Mouse (Mus musculus): Measurements from ENCODE around the gene Dkkl1. TPM values are rescaled to one million over a fixed set of nuclear protein-coding genes. Genes with fewer than 3 reads are reported as not detected.

Dkkl1 gene
- polyA plus RNA-seq, 1 experiment from 2014 or later, result 1.0 TPM

- no peak overlapping the region for H3K27ac ChIP-seq (replicated peaks)
- H3K4me3 ChIP-seq, result peak overlapping the region; percentile 34
- H3K4me1 ChIP-seq, result peaks cover 20% of the 10 kb centered on the region
- WGBS, result 5% methylated on average over 35 of the region's 35 CpGs
- peak overlapping the region; percentile 7; the same call in 1 of the 2 replicates for H3K9ac ChIP-seq (replicated peaks)
- ATAC-seq (ENCODE audit: low FRiP score, low read depth), result peak; percentile 87
- H3K4me2 ChIP-seq (replicated peaks), result peak overlapping the region; percentile 62
- H3K36me3 ChIP-seq, result peaks cover 17% of the 10 kb centered on the region
- H3K9me3 ChIP-seq, result no peaks in the 10 kb centered on the region
- H3K27me3 ChIP-seq, result peaks cover 45% of the 10 kb centered on the region
Observed at GRCm38 (mm10) chr7:45161612-45162473, 50.1 kb downstream of the Dkkl1 start.

- H3K9me3 ChIP-seq, result no peaks in the 10 kb centered on the region
- no peak for ATAC-seq (ENCODE audit: low FRiP score, low read depth)
- H3K27me3 ChIP-seq, result peaks cover 36% of the 10 kb centered on the region
- no peak overlapping the region for H3K4me3 ChIP-seq
- H3K9ac ChIP-seq (replicated peaks), result no peak overlapping the region
- H3K4me2 ChIP-seq (replicated peaks), result no peak overlapping the region
- no peak overlapping the region for H3K27ac ChIP-seq (replicated peaks)
- WGBS, result 93% methylated on average over 3 of the region's 3 CpGs
- H3K4me1 ChIP-seq, result peaks cover 20% of the 10 kb centered on the region
- peaks cover 17% of the 10 kb centered on the region for H3K36me3 ChIP-seq
Observed at GRCm38 (mm10) chr7:45160866-45161265, 51.1 kb downstream of the Dkkl1 start.

- no peak overlapping the region for H3K9ac ChIP-seq (replicated peaks)
- no peaks in the 10 kb centered on the region for H3K9me3 ChIP-seq
- 97% methylated on average over 6 of the region's 6 CpGs for WGBS
- H3K27me3 ChIP-seq, result peaks cover 30% of the 10 kb centered on the region
- H3K27ac ChIP-seq (replicated peaks), result no peak overlapping the region
- H3K4me2 ChIP-seq (replicated peaks), result no peak overlapping the region
- ATAC-seq (ENCODE audit: low FRiP score, low read depth), result no peak
- peaks cover 17% of the 10 kb centered on the region for H3K36me3 ChIP-seq
- no peak overlapping the region for H3K4me3 ChIP-seq
- peaks cover 20% of the 10 kb centered on the region for H3K4me1 ChIP-seq
Observed at GRCm38 (mm10) chr7:45160316-45160800, 51.6 kb downstream of the Dkkl1 start.

GRCm38 (mm10) chr7:45158991-45159390, 53.0 kb downstream of the Dkkl1 start:
- H3K27me3 ChIP-seq, result peaks cover 17% of the 10 kb centered on the region
- WGBS, result 92% methylated on average over 6 of the region's 6 CpGs
- no peak overlapping the region for H3K9ac ChIP-seq (replicated peaks)
- no peak for ATAC-seq (ENCODE audit: low FRiP score, low read depth)
- no peak overlapping the region for H3K27ac ChIP-seq (replicated peaks)
- no peak overlapping the region for H3K4me2 ChIP-seq (replicated peaks)
- no peaks in the 10 kb centered on the region for H3K9me3 ChIP-seq
- H3K4me3 ChIP-seq, result no peak overlapping the region
- H3K36me3 ChIP-seq, result peaks cover 17% of the 10 kb centered on the region
- peaks cover 22% of the 10 kb centered on the region for H3K4me1 ChIP-seq

Small RNA genes lying within 50 kb of the gene (microRNA-seq; reads per million reads assigned to microRNA genes)
- gene Mir7055, result not detected

Other genes starting within 250 kb of the Dkkl1 start
- 40.6 and 43.7 TPM in 2 replicates for gene Cpt1c, start 237.3 kb downstream of the Dkkl1 start, polyA plus RNA-seq (2016; fragmentation: Nextera tagmentation; extraction: Ambion mirVana)
- 643 and 658 TPM in 2 replicates for gene Prmt1, start 225.6 kb downstream of the Dkkl1 start, polyA plus RNA-seq (2016; fragmentation: Nextera tagmentation; extraction: Ambion mirVana)
- gene Irf3, start 214.5 kb downstream of the Dkkl1 start, polyA plus RNA-seq (2016; fragmentation: Nextera tagmentation; extraction: Ambion mirVana), result 66.7 and 70.6 TPM in 2 replicates
- 50.5 and 54.7 TPM in 2 replicates for gene Bcl2l12, start 213.4 kb downstream of the Dkkl1 start, polyA plus RNA-seq (2016; fragmentation: Nextera tagmentation; extraction: Ambion mirVana)
- gene Scaf1, start 195.8 kb downstream of the Dkkl1 start, polyA plus RNA-seq (2016; fragmentation: Nextera tagmentation; extraction: Ambion mirVana), result 48.1 and 52.4 TPM in 2 replicates
- gene Rras, start 194.2 kb downstream of the Dkkl1 start, polyA plus RNA-seq (2016; fragmentation: Nextera tagmentation; extraction: Ambion mirVana), result 15.6 and 17.3 TPM in 2 replicates
- gene Prr12, start 159.3 kb downstream of the Dkkl1 start, polyA plus RNA-seq (2016; fragmentation: Nextera tagmentation; extraction: Ambion mirVana), result 13.7 and 14.1 TPM in 2 replicates
- 53.6 and 54.6 TPM in 2 replicates for gene Nosip, start 149.7 kb downstream of the Dkkl1 start, polyA plus RNA-seq (2016; fragmentation: Nextera tagmentation; extraction: Ambion mirVana)
- 15.9 and 17.8 TPM in 2 replicates for gene Prrg2, start 149.5 kb downstream of the Dkkl1 start, polyA plus RNA-seq (2016; fragmentation: Nextera tagmentation; extraction: Ambion mirVana)
- gene Rcn3, start 119.9 kb downstream of the Dkkl1 start, polyA plus RNA-seq (2016; fragmentation: Nextera tagmentation; extraction: Ambion mirVana), result 106 and 151 TPM in 2 replicates
- 17.3 and 25.9 TPM in 2 replicates for gene Fcgrt, start 108.3 kb downstream of the Dkkl1 start, polyA plus RNA-seq (2016; fragmentation: Nextera tagmentation; extraction: Ambion mirVana)
- 1,160 and 1,195 TPM in 2 replicates for gene Rps11, start 87.7 kb downstream of the Dkkl1 start, polyA plus RNA-seq (2016; fragmentation: Nextera tagmentation; extraction: Ambion mirVana)
- 1,022 and 1,026 TPM in 2 replicates for gene Rpl13a, start 83.4 kb downstream of the Dkkl1 start, polyA plus RNA-seq (2016; fragmentation: Nextera tagmentation; extraction: Ambion mirVana)
- 0.25 and 0.45 TPM in 2 replicates for gene Gm45713, start 75.9 kb downstream of the Dkkl1 start, polyA plus RNA-seq (2016; fragmentation: Nextera tagmentation; extraction: Ambion mirVana)
- 0.64 and 1.2 TPM in 2 replicates for gene Flt3l, start 75.7 kb downstream of the Dkkl1 start, polyA plus RNA-seq (2016; fragmentation: Nextera tagmentation; extraction: Ambion mirVana)
- gene Pih1d1, start 57.8 kb downstream of the Dkkl1 start, polyA plus RNA-seq (2016; fragmentation: Nextera tagmentation; extraction: Ambion mirVana), result 92.3 and 103 TPM in 2 replicates
- 38.0 and 39.4 TPM in 2 replicates for gene Aldh16a1, start 57.6 kb downstream of the Dkkl1 start, polyA plus RNA-seq (2016; fragmentation: Nextera tagmentation; extraction: Ambion mirVana)
- 0.61 and 1.0 TPM in 2 replicates for gene Slc17a7, start 48.2 kb downstream of the Dkkl1 start, polyA plus RNA-seq (2016; fragmentation: Nextera tagmentation; extraction: Ambion mirVana)
- gene Gfy, start 32.6 kb downstream of the Dkkl1 start, polyA plus RNA-seq (2016; fragmentation: Nextera tagmentation; extraction: Ambion mirVana), result not detected in 2 replicates
- gene Pth2, start 31.2 kb downstream of the Dkkl1 start, polyA plus RNA-seq (2016; fragmentation: Nextera tagmentation; extraction: Ambion mirVana), result 1.3 and 2.4 TPM in 2 replicates
- gene Ccdc155, start 7.3 kb downstream of the Dkkl1 start, polyA plus RNA-seq (2016; fragmentation: Nextera tagmentation; extraction: Ambion mirVana), result 0.63 and 0.75 TPM in 2 replicates
- 237 and 248 TPM in 2 replicates for gene Tead2, start 3.6 kb upstream of the Dkkl1 start, polyA plus RNA-seq (2016; fragmentation: Nextera tagmentation; extraction: Ambion mirVana)
- 1.3 and 1.7 TPM in 2 replicates for gene Cd37, start 27.0 kb upstream of the Dkkl1 start, polyA plus RNA-seq (2016; fragmentation: Nextera tagmentation; extraction: Ambion mirVana)
- gene Slc6a16, start 28.9 kb upstream of the Dkkl1 start, polyA plus RNA-seq (2016; fragmentation: Nextera tagmentation; extraction: Ambion mirVana), result 0.14 TPM in 1 of 2 replicates, not detected in the other
- gene Slc6a21, start 65.4 kb upstream of the Dkkl1 start, polyA plus RNA-seq (2016; fragmentation: Nextera tagmentation; extraction: Ambion mirVana), result not detected in 2 replicates
- gene Trpm4, start 121.6 kb upstream of the Dkkl1 start, polyA plus RNA-seq (2016; fragmentation: Nextera tagmentation; extraction: Ambion mirVana), result 7.9 and 8.2 TPM in 2 replicates
- gene Hrc, start 123.1 kb upstream of the Dkkl1 start, polyA plus RNA-seq (2016; fragmentation: Nextera tagmentation; extraction: Ambion mirVana), result 0.24 TPM in 1 of 2 replicates, not detected in the other
- 15.0 and 15.4 TPM in 2 replicates for gene Ppfia3, start 154.9 kb upstream of the Dkkl1 start, polyA plus RNA-seq (2016; fragmentation: Nextera tagmentation; extraction: Ambion mirVana)
- gene Lin7b, start 158.4 kb upstream of the Dkkl1 start, polyA plus RNA-seq (2016; fragmentation: Nextera tagmentation; extraction: Ambion mirVana), result 2.6 and 2.9 TPM in 2 replicates
- gene Snrnp70, start 183.6 kb upstream of the Dkkl1 start, polyA plus RNA-seq (2016; fragmentation: Nextera tagmentation; extraction: Ambion mirVana), result 294 and 300 TPM in 2 replicates
- gene Kcna7, start 193.5 kb upstream of the Dkkl1 start, polyA plus RNA-seq (2016; fragmentation: Nextera tagmentation; extraction: Ambion mirVana), result not detected in 2 replicates
- 0.22 and 0.43 TPM in 2 replicates for gene Ntf5, start 201.5 kb upstream of the Dkkl1 start, polyA plus RNA-seq (2016; fragmentation: Nextera tagmentation; extraction: Ambion mirVana)
- not detected in 2 replicates for gene Lhb, start 208.7 kb upstream of the Dkkl1 start, polyA plus RNA-seq (2016; fragmentation: Nextera tagmentation; extraction: Ambion mirVana)
- gene Gys1, start 222.7 kb upstream of the Dkkl1 start, polyA plus RNA-seq (2016; fragmentation: Nextera tagmentation; extraction: Ambion mirVana), result 29.7 and 32.4 TPM in 2 replicates
- gene Ruvbl2, start 225.9 kb upstream of the Dkkl1 start, polyA plus RNA-seq (2016; fragmentation: Nextera tagmentation; extraction: Ambion mirVana), result 140 and 153 TPM in 2 replicates
- gene Ftl1, start 247.7 kb upstream of the Dkkl1 start, polyA plus RNA-seq (2016; fragmentation: Nextera tagmentation; extraction: Ambion mirVana), result 5,715 and 6,077 TPM in 2 replicates